Mouse (Mus musculus): ENCODE results near the gene Pde4b.

Pde4b gene

DNA sequence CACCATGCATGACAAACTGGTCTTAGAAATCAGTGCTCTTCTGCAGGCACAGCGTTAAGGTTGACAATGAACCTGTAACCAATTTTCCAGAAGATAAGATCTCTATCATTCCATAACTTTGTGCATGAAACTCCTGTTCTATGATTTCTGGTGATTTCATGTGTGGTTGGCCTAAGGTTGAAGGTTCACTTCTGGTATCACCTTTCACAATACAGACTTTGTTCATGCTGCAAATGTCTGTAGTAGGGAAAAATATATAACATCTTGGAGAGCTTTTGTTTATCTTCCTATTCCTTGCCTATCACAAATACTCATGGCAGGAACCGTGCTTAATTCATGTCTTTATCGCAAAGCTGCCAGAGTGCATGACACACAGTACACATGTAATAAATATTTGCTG lies 319.5 kb downstream of the Pde4b start:
- no peak for DNase-seq (ENCODE audit: low spot score)

- no peak for DNase-seq (ENCODE audit: low spot score)
Measured at GRCm38 (mm10) chr4:102408132-102408531, 320.8 kb downstream of the Pde4b start.

DNA sequence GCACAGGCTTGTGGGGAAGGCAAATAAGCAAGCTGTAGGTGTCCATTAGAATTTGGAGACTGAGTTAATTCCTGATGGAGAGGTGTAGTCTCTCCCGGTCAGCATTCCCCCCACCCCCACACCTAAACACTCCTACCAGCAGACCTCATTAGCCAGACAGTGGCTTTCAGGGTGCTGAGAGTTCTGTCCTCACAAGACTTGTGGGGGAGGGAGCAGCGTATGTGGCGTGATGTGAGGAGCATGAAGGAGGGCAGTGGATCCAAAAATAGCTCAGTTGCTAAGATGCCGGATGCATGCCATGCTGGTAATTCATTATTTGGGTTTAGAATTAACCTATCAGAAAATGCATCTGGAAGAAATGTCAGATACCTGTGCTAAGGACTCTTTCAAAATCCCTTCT lies 321.6 kb downstream of the Pde4b start:
- DNase-seq (ENCODE audit: low spot score) = no peak

- no peak for DNase-seq (ENCODE audit: low spot score)
Measured at GRCm38 (mm10) chr4:102413101-102413500, 325.8 kb downstream of the Pde4b start.

DNA sequence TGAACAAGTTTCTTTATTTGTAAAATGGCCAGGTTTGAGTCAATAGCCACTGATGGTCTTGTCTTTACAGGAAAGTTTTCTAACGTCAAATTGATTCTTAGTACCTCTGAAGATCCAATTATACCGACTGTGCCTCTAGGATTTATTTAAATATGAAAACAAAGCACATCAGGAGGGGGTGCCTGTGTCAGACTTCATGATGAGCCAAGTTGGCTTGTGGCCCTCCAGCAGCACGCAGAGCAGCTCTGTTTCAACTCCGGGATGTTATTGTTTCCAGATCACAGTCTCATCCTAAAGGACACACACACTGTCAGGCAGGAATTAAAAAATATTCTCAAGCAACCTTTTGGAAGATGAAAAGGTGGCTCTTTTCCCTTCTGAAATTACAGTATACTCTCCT lies 326.5 kb downstream of the Pde4b start:
- DNase-seq (ENCODE audit: low spot score) = no peak

DNA sequence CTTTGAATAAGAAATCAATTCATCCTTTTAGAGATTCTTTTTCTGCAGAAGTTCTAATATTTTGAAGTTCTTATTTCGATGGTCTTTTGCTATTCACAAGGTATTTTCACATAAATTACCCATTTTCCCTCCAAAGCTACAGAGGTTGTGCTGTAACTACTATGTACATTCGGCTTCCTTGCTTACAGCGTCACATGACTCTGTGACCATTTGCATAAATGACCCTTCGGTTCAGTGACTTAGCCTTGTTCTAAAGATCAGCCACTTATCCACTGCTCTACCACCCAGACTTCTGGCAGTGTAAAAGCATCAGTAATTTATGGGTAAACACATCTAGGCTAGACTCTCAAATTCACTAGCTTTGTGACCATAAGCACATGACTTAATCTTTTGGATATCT lies 327.3 kb downstream of the Pde4b start:
- DNase-seq (ENCODE audit: low spot score) = no peak

DNA sequence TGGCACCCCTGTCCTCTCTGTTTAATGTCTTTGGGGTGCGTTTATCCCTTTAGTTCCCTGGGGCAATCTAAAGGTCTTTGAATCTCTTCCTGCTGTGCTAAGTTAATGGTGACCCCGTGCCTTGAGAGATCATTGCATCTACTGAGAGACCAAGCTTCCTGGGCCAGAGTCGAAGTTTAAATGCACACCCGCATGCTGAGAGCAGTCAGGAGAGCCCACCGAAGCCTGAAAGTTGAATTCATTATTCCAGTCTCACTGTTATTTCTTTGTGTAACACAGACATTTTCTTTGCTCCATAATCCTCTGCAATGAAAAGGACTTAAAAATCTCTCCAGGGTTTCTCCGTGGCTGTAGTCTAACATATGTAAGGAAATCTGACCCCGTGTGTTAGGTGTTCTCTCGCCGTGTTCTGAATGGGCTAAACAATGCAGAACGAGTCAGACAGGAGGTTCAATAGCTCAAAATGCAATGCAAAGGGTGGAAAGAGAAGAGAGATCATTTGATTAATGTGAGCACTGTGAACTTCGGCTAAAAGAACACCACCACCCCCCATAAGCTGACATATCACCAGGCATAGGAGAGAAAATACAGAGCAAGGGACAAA lies 333.6 kb downstream of the Pde4b start:
- DNase-seq (ENCODE audit: low spot score) = no peak

GRCm38 (mm10) chr4:102421398-102421859 lies 334.1 kb downstream of the Pde4b start:
- DNase-seq (ENCODE audit: low spot score) = no peak

DNA sequence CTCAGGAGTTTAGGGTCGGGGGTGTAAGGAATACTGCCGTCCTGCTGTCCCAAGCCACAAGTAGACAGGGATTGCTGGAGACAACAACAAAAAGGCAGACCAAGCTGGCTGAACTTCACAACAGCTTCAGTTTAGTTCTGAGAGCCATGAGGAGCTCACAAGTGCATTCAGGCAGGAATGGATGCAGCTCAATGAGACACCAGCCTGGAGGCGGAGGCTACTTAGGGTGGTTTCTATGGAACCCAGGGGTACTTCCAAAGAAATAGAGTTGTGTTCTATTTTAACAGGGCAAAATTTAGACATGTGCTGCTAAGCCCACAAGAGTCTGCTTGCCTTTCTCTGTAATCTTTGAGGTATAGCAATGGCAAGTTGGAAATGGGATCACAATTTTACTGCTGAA lies 336.8 kb downstream of the Pde4b start:
- DNase-seq (ENCODE audit: low spot score) = no peak

GRCm38 (mm10) chr4:102425422-102425821 lies 338.1 kb downstream of the Pde4b start:
- DNase-seq (ENCODE audit: low spot score) = no peak

DNA sequence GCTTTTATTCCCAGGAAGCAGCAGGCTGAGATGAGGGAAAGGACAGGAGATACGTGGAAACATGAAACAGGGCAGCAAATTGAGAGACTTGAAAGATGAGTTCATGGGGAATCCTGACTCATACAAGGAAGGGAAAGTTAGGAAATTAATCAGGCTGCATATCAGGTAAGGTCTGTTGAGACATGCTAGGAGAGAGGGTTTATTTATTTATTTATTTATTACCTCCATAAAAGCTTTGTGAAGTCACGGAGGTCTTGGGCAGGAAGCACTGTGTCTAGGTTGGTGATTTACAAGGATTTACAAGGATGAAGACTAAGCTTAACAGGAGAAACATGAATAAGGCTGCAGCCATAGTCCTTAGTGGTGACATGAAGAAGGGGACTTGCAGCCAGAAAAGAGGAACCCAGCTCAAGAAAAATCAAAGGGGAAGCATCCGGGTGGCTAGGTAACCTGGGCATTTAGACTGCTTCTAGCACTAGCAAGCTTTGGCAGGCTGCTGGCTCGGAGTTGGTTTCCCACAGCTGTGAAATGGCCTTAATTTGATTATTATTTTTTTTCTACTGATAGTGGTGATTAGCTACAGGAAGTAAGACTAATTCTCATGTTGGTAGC lies 342.5 kb downstream of the Pde4b start:
- no peak for DNase-seq (ENCODE audit: low spot score)

DNA sequence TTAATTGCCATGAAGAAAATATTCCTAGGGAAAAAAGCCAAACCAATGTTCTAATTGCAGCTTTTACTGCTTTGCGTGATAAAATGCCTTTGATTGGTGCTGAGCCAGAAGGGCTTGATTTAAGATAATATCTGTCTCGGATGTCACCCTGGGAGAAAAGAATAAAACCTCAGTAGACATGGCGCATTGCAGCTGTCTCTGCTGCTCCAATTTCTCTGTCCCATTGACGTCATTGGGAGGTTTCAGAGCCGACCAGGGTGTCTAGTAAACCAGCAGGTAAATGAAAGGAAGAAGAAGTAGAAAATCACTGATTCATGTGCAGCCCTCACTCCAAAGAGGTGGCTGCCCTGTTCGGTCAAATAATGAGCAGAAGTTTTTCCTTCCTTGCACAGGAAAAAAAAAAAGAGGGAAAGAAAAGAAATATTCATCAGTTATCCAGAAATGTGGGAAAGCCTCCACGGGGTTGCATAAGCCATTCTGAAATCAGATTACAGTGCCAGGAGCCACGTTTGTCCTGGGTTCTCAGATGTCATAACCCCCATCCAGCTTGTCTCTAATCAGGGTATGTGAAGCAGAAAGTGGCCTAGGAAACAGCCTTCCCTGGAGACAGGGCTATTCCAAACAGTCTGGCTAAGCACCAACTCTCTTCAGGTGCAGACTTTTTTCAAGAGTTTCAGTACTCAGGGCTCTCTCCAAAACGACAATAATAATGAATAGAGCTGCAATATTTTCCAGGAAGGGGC lies 344.9 kb downstream of the Pde4b start:
- DNase-seq (ENCODE audit: low spot score) = no peak

DNA sequence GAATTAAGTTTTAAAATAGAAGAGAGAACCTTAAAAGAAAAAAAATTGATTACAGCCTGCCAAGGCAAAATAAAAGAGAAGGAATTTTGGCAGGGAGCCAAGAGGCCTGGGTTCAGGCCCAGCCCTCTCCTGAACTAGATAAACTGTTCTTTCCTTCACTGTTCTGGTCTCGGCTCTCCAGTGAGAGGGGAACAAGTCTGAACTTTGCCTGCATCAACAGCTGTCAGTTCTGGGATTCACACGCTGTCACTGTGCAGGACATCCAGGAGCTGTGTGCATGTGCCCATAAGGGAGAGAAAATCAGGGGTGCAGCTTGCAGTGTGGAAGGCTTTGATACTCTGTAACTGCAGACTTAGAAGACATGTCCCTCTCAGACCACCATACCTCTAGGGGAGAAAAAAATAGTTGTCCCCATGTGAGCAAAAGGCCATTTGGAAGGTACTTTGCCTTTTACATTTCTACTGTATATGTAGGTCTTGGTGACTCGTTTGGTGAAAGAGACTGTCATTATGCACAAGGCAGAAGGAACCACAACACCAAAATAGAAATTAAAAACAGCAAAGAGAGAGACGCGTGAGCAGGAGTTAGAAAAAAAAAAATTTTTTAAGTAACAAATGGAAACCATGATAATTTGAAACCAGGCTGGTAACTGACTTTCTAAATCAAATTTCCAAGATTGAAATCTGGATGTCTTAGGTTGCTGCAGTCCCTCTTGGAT lies 352.2 kb downstream of the Pde4b start:
- DNase-seq (ENCODE audit: low spot score) = no peak

- DNase-seq (ENCODE audit: low spot score) = no peak
Measured at GRCm38 (mm10) chr4:102440119-102440481, 352.8 kb downstream of the Pde4b start.

DNA sequence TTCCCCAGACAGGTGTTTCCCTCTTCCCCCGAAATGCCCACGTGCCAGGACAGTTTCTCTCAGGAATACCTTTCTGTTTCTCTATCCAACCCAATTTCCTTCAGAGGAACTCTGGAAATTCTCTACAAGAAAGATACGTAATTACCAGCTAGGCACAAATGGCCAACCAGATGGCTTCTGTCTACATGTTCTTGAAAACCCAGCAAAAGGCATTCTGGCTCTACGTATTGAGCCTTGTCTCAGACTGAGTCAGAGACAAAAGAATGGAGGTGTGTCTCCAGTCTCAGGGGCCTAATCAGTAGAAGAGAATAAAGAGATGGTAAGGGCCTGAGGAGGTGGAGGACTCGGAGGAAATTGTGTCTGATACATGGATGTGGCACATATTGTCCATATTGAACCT lies 356.2 kb downstream of the Pde4b start:
- DNase-seq (ENCODE audit: low spot score) = no peak

DNA sequence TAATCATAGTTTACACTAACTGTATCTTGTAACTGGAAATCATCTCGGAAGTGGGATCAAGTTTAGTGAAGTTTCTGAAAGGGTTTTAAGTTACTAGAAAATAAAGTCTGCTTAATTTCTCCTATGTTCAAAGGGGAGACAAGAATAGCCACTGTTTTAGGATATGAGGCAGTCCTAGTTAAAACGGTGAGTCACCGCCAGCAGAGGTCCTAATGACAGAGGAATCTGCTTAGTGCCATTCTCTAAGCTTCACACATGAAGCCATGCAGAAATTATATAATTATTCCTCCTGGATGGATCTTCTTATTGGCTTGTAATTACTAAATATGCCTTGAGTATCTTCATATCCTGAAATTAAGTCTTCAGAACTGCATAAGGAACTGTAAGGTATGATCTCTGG lies 357.2 kb downstream of the Pde4b start:
- no peak for DNase-seq (ENCODE audit: low spot score)

GRCm38 (mm10) chr4:102446160-102446945 lies 359.0 kb downstream of the Pde4b start:
- DNase-seq (ENCODE audit: low spot score) = no peak

DNA sequence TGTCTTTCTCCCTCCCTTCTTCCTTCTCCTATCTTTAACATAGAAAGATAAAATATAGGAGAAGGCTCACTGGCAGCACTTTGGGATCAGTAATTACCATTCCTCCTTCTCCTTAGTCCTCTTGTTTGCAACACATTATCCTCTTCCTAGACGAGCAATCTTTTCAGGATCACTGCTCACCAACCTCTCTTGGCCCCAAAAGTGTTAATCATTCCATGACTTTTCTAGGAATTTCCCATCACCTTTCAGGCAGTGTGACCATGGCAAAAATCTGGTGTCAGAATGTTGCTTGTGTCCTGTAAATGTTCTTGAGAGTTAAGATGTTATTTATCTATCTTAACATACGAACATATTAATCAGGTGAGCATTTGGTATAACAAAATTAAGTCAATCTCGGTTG lies 369.1 kb downstream of the Pde4b start:
- no peak for DNase-seq (ENCODE audit: low spot score)

DNA sequence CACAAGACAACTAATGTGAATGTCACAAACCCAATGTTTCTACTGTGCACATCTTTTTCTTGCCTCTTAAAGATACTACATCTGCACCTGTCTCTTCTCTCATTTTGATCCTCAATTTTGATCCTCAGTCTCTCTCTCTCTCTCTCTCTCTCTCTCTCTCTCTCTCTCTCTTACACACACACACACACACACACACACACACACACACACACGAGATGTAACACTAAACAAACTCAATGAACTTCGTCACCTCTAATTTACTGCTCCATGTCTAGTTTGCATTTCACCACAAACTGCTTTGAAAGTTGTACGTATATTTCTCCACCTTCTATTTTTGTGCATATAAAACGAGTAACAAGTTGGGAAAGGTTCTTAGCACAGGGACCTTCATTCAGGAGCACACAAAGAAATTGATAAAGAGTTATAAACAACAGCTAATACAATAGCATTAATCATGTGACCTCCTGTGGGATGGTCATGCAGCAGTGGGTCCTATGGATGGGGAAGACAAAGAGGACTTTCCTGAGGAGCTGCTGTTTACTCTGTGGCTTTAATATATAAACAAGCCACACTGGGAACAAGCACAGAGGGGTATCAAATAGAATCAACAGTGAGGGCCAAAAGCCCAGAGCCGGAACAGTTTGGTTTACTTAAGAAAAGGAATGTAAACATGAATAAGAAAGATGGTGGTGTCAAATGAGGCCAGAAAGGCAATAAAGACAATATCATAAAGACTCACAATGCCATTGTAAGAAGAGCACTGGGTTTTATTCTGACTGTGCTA lies 372.1 kb downstream of the Pde4b start:
- no peak for DNase-seq (ENCODE audit: low spot score)

- DNase-seq (ENCODE audit: low spot score) = no peak
Measured at GRCm38 (mm10) chr4:102478104-102478503, 390.8 kb downstream of the Pde4b start.

DNA sequence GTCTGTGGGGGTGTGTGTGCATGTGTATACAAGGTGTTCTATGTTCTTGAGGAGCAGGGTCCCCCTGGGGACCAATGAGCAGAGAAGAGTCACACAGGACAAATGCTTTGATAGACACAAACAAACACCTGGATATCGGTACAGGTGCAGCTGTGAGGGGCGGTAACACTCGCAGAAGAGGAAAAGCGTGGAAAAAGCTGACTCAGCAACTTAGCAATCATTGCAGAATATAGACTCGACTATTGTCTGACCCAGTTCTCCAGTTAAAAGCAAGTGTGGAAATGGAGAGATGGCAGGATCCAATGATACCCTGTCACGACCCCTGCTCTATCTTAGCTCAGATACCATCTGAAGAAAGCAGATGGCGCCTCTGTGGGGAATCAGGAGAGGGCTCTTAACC lies 391.5 kb downstream of the Pde4b start:
- DNase-seq (ENCODE audit: low spot score) = no peak

All from T-cell, adult 2 months (primary cell).